Mouse (Mus musculus) limb, embryonic 14.5 days (tissue): ENCODE data around the gene Tph2. TPM values are rescaled to one million over a fixed set of nuclear protein-coding genes. Genes with fewer than 3 reads are reported as not detected.

Source experiments
- ATAC-seq: fragments of 200-750 bp; cut with Nextera tagmentation; 2 replicates; pipeline ENCODE4 v1.8.0; 2017; ENCODE audit warnings: low read depth, moderate number of reproducible peaks, moderate TSS enrichment; ENCODE audit not compliant: low FRiP score
- DNase-seq: peaks from one replicate; pipeline ENCODE4 v3.0.0-alpha.2; 2015; ENCODE audit warnings: low spot score
- H3K27ac ChIP-seq: fragments of 300-500 bp; sonication (generic); replicated peaks from 2 replicates; pipeline ENCODE4 v1.5.1; 2014; ENCODE audit warnings: low read depth, mild to moderate bottlenecking, low read length, moderate library complexity, mixed read lengths
- H3K27me3 ChIP-seq: fragments of 300-500 bp; sonication (generic); 2 replicates; pipeline ENCODE4 v1.6.1; 2014; ENCODE audit warnings: low read length, mixed read lengths; ENCODE audit not compliant: control insufficient read depth, insufficient read depth
- H3K36me3 ChIP-seq: fragments of 300-500 bp; sonication (generic); 2 replicates; pipeline ENCODE4 v1.6.1; 2014; ENCODE audit warnings: mild to moderate bottlenecking, low read length, moderate library complexity, mixed read lengths; ENCODE audit not compliant: control insufficient read depth, insufficient read depth
- H3K4me1 ChIP-seq: fragments of 300-500 bp; sonication (generic); 2 replicates; pipeline ENCODE4 v1.6.1; 2014; ENCODE audit warnings: antibody characterized with exemption, low read length, mixed read lengths; ENCODE audit not compliant: control insufficient read depth, insufficient read depth
- H3K4me2 ChIP-seq: fragments of 300-500 bp; sonication (generic); replicated peaks from 2 replicates; pipeline ENCODE4 v1.6.1; 2014; ENCODE audit warnings: low read depth, mild to moderate bottlenecking, low read length, moderate library complexity; ENCODE audit not compliant: severe bottlenecking
- H3K4me3 ChIP-seq: fragments of 300-500 bp; sonication (generic); replicated peaks from 2 replicates; pipeline ENCODE4 v1.5.1; 2014; ENCODE audit warnings: low read length
- H3K9ac ChIP-seq: fragments of 300-500 bp; sonication (generic); 2 replicates; pipeline ENCODE4 v1.6.1; 2014; ENCODE audit warnings: mild to moderate bottlenecking, low read depth, low read length, moderate library complexity; ENCODE audit not compliant: severe bottlenecking
- H3K9me3 ChIP-seq: fragments of 300-500 bp; sonication (generic); 2 replicates; pipeline ENCODE4 v1.6.1; 2016; ENCODE audit warnings: low read length; ENCODE audit not compliant: control insufficient read depth
- POLR2A ChIP-seq: fragments of 200-500 bp; IDR thresholded peaks from 2 replicates; pipeline ENCODE4 v1.8.0; 2012; ENCODE audit warnings: inconsistent platforms, mild to moderate bottlenecking, moderate library complexity, borderline replicate concordance; ENCODE audit not compliant: insufficient read depth, insufficient read length; ENCODE audit errors: extremely low read depth
- WGBS: fragments of 180-500 bp; shearing (Covaris S2); extraction: QIAGEN DNeasy Blood & Tissue Kit; methylation state at CpG from one replicate; pipeline ENCODE4 v1.1.7; 2014; 5-methylcytosine and 5-hydroxymethylcytosine counted together
- polyA plus RNA-seq, 2 experiments: library from polyadenylated mRNA; depleted of rRNA in 1 of 2; stranded (reverse) in 1 of 2; unstranded in 1 of 2; fragments of >200 nt; fragmentation: Nextera tagmentation in 1 of 2; extraction: Ambion mirVana in 1 of 2; gene quantifications; 2 replicates each; pipeline versions ENCODE4 v1.2.1 to v1.2.3; 2012 to 2014

The Tph2 gene
- polyA plus RNA-seq, 2 experiments: 0.03 TPM; not detected in 1

DNA sequence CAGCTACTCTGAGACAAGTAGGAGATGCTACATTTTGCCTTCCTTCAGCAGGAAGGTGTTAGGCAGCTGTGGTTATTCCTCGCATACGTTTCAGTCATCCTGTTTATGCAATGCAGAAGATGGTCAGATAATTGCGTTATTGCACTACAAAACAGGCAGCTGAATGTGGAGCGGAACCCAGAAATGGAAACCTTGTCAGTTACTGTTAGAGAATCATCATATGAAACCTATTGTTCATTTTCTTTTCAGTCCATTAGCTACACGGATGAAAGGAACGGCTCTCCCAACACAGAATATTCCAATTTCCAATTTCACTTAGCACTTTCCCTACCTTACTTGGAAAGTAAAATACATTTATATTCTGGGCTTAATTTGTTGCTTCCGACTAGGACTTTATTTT, 120.9 kb downstream of the Tph2 start:
- H3K9me3 ChIP-seq: no peaks in the 10 kb centered on the region
- H3K4me3 ChIP-seq: no peak overlapping the region
- no peak overlapping the region for H3K4me2 ChIP-seq
- WGBS: 86% methylated on average over 7 of the region's 7 CpGs
- 0 out of 2 replicates have a peak, but pooled peaks cover 4% of the 10 kb centered on the region for H3K4me1 ChIP-seq
- H3K27me3 ChIP-seq: no peaks in the 10 kb centered on the region
- H3K36me3 ChIP-seq: no peaks in the 10 kb centered on the region
- ATAC-seq (no peak), DNase-seq (no peak)
- H3K9ac ChIP-seq: no peak overlapping the region
- H3K27ac ChIP-seq: no peak overlapping the region
- TF ChIP-seq POLR2A: no peak

DNA sequence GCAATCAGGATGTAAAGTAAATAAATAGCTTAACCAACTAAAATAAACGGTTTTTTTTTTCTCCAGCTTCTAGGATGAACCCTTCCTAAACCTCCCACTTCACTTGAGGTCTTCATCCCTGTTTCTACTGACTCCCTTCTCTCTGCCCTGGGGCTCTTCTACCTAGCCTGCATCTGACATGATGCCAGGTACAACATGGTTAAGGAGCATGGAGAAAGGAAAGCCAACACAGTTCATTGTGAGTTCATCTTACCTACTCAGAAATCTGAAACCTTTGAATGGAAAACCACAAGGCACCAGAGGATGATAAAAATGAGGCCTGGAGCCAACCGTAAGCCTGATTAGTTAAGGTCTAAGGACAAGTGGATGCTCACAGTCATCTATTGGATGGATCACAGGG, 123.3 kb downstream of the Tph2 start:
- Histone ChIP-seq H3K4me2 (no peak overlapping the region), H3K36me3 (no peaks in the 10 kb centered on the region), H3K27me3 (no peaks in the 10 kb centered on the region), H3K9ac (no peak overlapping the region), H3K4me1 (0 out of 2 replicates have a peak, but pooled peaks cover 4% of the 10 kb centered on the region), H3K4me3 (no peak overlapping the region), H3K9me3 (no peaks in the 10 kb centered on the region), H3K27ac (no peak overlapping the region)
- peak; percentile 44 for ATAC-seq
- TF ChIP-seq POLR2A: no peak
- DNase-seq: peak; percentile 11
- WGBS: 49% methylated on average over 2 of the region's 2 CpGs

DNA sequence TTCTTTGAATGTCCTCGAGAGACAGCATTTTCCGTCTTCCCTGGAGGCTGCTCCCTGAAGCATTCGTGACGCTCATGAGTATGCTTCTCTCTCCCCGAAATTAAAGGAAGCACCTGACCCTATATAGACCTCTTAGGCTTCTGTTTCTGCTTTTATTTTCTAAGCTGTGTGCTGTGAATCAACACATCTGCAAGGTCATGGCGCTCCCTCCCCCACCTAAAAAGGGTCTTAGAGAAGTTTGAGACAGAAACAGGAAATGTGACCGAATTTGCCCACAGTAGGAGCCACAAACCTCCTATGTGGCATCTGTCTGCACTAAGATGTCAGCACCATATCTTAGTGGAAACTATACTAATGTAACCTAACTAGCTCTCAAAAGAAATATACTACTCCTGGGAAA, 124.1 kb downstream of the Tph2 start:
- H3K36me3 ChIP-seq: no peaks in the 10 kb centered on the region
- H3K9ac ChIP-seq: no peak overlapping the region
- no peaks in the 10 kb centered on the region for H3K27me3 ChIP-seq
- DNase-seq (no peak), ATAC-seq (no peak)
- H3K4me3 ChIP-seq: no peak overlapping the region
- no peak overlapping the region for H3K4me2 ChIP-seq
- H3K9me3 ChIP-seq: no peaks in the 10 kb centered on the region
- WGBS: 81% methylated on average over 7 of the region's 7 CpGs
- H3K27ac ChIP-seq: no peak overlapping the region
- 0 out of 2 replicates have a peak, but pooled peaks cover 4% of the 10 kb centered on the region for H3K4me1 ChIP-seq
- no peak for TF ChIP-seq POLR2A

DNA sequence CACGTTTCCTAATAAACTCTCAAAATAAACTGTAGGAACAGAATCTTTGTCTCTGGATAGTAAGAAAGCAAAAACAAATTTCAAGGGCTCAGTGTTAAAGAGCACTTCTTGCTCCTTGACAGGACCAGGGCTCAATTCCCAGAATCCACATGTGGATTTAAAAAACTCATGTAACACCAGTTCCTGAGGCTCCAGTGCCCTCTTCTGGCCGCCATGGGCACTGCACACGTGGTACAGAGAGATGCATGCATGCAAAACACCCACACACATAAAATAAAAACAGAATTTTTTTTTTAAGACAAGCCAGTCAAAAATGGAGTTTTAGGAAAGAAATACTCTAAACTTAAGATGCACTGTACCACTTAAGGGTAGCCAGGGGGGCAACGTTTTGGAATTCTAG, 133.2 kb downstream of the Tph2 start:
- no peak overlapping the region for H3K9ac ChIP-seq
- TF ChIP-seq POLR2A: no peak
- H3K4me2 ChIP-seq: no peak overlapping the region
- no peak overlapping the region for H3K27ac ChIP-seq
- H3K9me3 ChIP-seq: no peaks in the 10 kb centered on the region
- no peak for DNase-seq
- 52% methylated on average over 4 of the region's 4 CpGs for WGBS
- no peak overlapping the region for H3K4me3 ChIP-seq
- no peak for ATAC-seq
- no peaks in the 10 kb centered on the region for H3K4me1 ChIP-seq
- no peaks in the 10 kb centered on the region for H3K27me3 ChIP-seq
- H3K36me3 ChIP-seq: no peaks in the 10 kb centered on the region

GRCm38 (mm10) chr10:115050674-115051073, 134.1 kb downstream of the Tph2 start:
- ATAC-seq: no peak
- H3K4me3 ChIP-seq: no peak overlapping the region
- H3K9me3 ChIP-seq: no peaks in the 10 kb centered on the region
- no peak overlapping the region for H3K4me2 ChIP-seq
- H3K27me3 ChIP-seq: no peaks in the 10 kb centered on the region
- H3K9ac ChIP-seq: no peak overlapping the region
- H3K4me1 ChIP-seq: no peaks in the 10 kb centered on the region
- no peak for DNase-seq
- no peak for TF ChIP-seq POLR2A
- H3K36me3 ChIP-seq: no peaks in the 10 kb centered on the region
- 91% methylated on average over 10 of the region's 12 CpGs for WGBS
- no peak overlapping the region for H3K27ac ChIP-seq

- DNase-seq: no peak
- no peak for ATAC-seq
- H3K9ac ChIP-seq: no peak overlapping the region
- H3K4me3 ChIP-seq: no peak overlapping the region
- no peaks in the 10 kb centered on the region for H3K4me1 ChIP-seq
- no peak overlapping the region for H3K4me2 ChIP-seq
- WGBS: 69% methylated on average over 8 of the region's 8 CpGs
- H3K27ac ChIP-seq: no peak overlapping the region
- TF ChIP-seq POLR2A: no peak
- no peaks in the 10 kb centered on the region for H3K27me3 ChIP-seq
- no peaks in the 10 kb centered on the region for H3K9me3 ChIP-seq
- no peaks in the 10 kb centered on the region for H3K36me3 ChIP-seq
Measured at GRCm38 (mm10) chr10:115050178-115050577, 134.6 kb downstream of the Tph2 start.
